Mouse (Mus musculus) brain, embryonic 18.5 days (tissue): Measurements from ENCODE around the gene Foxj3.
A peak's percentile ranks its signal among the peaks of the same experiment; 100 is the strongest.

ENCODE experiments used
- DNase-seq: peaks from one replicate; pipeline ENCODE4 v3.0.0-alpha.2; 2012; ENCODE audit warnings: low read depth, low spot score

Gene Foxj3

DNA sequence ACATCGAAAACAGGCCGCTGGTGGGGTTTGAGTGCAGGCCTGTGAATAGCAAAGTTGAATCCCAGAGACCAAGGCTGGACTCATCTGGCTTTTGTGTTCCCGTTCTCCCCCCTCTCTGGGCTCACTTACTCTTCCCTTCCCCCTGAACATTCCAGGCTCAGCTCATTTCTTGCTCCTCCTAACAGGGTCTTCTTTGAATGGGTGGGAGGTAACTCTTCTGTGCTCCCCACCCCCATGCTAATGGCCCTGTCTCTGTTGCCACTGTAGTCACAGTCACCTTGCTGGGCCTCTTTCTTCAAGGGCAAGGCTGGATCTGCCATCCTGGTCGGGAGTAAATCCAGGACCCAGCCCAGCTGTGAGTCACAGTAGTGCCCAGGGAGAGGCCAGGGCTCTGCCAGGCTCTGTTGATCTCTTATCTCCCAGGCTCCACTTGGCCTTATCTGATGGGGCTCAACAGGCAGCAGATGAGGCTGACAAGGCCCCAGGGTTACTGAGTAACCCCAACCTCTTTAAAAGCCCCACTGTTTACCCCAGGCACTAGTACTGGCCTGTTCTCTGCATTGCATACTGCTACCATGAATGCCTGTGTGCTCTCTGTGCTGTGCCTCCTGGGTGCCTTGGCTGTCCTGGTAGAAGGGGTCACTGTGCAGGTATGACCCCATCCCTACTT lies 100.5 kb downstream of the Foxj3 start, which contains the start of gene Guca2a:
Gene Guca2a, plus strand, starts transcription at position 529 of the 670 bp plus-strand sequence.
- DNase-seq = no peak

- DNase-seq = no peak
Measured at GRCm38 (mm10) chr4:119637946-119638345, 101.1 kb downstream of the Foxj3 start.

DNA sequence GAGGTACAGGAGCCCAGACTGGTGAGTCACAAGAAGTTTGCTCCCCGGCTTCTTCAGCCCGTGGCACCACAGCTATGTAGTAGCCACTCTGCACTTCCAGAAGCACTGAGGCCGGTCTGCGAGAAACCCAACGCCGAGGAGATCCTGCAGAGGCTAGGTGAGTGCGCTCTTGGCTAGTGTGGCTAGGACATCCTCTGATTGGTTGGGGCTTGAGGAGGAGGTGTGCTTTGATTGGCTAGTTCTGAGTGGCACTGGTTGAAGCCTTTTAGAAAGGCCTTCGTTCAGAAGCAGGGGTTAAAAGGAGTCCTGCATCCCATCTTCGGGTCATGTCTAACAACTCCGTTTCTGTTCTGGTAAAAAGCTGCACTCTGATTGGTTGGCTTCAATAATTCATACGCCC lies 101.9 kb downstream of the Foxj3 start:
- DNase-seq = no peak

DNA sequence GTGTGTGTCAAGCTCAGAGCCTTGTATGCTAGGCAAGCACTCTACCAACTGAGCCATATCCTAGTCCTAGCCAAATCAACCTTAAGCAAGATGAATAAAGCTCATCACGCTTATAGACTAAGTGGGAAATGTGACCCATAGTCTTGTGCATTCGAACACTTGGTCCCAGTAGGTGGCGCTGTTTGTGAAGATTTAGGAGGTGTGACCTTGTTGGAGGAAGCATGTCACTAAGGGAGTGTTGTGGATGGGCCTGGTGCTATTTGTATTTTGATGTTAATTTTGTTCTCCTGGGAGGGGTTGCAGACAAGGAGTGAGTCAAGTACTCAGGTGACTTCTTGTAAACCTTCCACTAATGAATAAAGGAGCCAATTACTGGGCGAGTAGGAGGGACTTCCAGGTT lies 105.9 kb downstream of the Foxj3 start:
- DNase-seq = no peak

GRCm38 (mm10) chr4:119657011-119657410 lies 120.2 kb downstream of the Foxj3 start:
- no peak for DNase-seq

DNA sequence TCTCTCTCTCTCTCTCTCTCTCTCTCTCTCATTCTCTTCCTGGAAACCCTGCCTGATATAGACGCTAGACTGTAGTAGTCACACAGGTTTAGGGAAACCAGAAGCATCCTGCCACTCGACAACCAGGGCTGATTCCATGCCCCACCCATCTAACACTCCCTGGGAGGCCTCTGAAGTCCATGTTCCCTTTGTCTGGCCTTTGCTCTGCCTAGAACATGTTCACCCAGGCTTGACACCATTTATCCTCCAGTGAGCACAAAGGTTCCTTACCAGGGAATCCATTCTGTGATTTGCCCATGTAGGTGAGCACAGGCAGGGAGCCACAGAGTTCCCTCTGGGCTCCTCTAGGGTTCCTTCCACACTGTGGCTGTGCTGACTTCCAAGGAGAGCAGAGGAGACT lies 121.4 kb downstream of the Foxj3 start:
- DNase-seq = no peak

DNA sequence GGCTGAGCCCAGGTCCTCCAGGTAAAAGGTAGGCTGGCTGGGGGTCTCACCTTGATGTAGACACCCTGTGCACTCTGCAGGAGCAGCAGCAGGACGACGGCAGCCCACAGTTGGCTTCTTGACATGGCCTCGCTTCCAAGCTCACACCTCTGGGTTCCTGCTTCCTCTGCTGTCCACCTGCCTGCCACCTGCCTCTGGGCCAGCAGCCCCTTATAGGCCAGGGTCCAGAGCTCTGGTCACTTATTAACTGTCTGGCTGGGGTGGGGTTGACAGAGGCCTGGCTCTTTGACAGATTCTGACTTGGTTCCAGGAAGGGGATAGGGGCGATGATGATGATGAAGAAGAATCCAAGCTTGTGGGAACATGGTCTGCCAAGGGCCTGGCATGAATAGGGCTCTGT lies 121.9 kb downstream of the Foxj3 start, which contains the start of gene Guca2b:
Gene Guca2b, minus strand, starts transcription at position 224 of the 400 bp plus-strand sequence.
- no peak for DNase-seq

DNA sequence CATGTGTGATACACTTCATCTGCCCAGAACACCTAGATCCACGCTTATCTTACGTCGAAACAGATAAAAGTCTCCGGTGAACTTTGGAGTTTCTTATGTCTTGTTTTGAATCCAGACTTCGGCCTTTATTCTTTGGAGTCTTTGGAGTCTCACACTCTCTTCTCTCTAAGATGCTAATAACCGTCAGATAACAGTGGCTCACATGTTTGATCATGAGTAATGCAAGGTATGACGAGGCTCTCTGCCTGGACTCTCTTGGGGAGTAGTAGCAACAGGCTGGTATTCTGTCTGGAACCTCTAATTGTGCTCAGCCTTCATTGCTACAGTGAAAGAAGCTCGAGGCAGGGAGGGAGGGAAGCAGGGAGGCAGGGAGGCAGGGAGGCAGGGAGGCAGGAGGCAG lies 123.2 kb downstream of the Foxj3 start:
- no peak for DNase-seq

GRCm38 (mm10) chr4:119662151-119662550 lies 125.3 kb downstream of the Foxj3 start:
- DNase-seq = no peak

DNA sequence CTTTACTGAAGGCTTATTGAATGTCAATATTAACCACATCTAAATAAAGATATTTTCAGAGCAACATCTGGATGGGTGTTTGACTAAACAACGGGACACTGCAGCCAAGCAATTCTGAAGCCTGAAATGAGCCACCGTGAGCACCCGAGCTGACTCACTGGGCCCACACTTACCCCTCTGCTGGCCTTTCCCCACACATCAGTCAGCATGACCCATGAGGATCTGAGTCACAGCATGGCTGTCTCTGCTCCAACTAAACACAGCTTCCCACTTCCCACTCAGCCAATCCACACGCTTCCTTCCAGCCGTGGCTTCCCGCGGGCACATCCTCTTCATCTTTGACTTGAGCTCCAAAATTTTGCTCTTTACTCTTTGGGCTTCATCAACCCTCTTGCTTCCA lies 126.2 kb downstream of the Foxj3 start:
- DNase-seq = no peak

GRCm38 (mm10) chr4:119663409-119664095 lies 126.7 kb downstream of the Foxj3 start:
- DNase-seq = no peak

GRCm38 (mm10) chr4:119665166-119665565 lies 128.4 kb downstream of the Foxj3 start:
- DNase-seq = no peak

GRCm38 (mm10) chr4:119666116-119666515 lies 129.3 kb downstream of the Foxj3 start:
- DNase-seq = no peak

- no peak for DNase-seq
Measured at GRCm38 (mm10) chr4:119667454-119667853, 130.7 kb downstream of the Foxj3 start.

DNA sequence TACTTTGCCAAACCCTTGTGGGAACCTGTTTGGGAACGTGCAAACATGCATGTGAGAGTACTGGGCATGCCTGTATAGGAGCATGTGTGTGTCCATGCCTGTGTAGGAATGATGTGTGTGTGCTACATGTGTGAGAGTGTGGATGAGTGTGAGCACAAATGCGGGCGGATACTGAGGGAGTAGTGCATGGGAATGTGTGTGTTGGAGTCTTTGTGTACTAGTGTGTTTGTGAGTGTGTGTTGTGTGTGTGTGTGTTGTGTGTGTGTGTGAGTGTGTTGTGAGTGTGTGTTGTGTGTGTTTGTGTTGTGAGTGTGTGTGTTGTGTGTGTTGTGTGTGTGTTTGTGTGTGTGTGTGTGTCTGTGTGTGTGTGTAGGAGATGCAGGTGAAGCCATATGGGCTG lies 131.4 kb downstream of the Foxj3 start:
- DNase-seq = no peak

DNA sequence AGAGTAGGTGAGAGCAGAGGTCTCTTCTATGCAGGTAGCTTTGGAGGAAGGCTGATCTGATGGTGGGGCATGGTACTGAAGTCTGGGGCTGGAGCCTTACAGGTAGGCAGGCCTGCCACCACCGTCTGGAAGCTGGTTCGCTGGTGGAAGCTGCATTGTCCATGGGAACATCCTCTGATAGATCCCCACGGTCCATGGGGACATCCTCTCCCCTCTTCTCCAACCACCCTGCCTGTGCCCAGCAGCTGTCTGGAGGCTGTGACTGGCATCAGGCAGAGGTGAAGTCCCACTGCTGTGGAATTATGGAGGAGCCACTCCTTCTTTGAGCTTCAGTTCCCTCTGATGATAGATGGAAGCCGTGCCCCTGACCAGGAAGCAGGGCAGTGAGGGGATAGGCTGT lies 131.8 kb downstream of the Foxj3 start:
- DNase-seq = no peak

GRCm38 (mm10) chr4:119669356-119670209 lies 132.8 kb downstream of the Foxj3 start:
- DNase-seq = peak; percentile 60

- no peak for DNase-seq
Measured at GRCm38 (mm10) chr4:119670210-119670555, 133.4 kb downstream of the Foxj3 start.

DNA sequence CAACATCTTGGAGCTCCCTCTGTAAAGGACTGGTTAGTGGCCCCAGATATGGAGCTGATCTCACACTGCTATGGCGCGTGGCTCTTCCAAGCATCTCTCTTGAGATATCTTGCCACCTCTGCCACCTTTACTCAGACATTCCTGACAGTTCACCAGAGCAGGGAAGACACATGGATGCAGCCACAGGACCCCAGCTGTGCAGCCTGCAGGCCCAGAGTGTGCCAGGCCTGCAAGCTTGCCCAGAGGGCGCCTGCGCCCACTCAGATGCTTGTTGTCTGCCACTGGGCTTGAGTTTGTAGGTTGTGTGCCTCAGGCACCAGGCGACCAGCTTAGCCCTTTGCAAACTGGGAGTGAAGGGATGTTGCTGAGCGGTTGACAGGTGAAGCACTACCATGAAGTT lies 133.9 kb downstream of the Foxj3 start:
- DNase-seq = no peak

GRCm38 (mm10) chr4:119671164-119671563 lies 134.4 kb downstream of the Foxj3 start:
- DNase-seq = no peak

GRCm38 (mm10) chr4:119672685-119673084 lies 135.9 kb downstream of the Foxj3 start:
- DNase-seq = no peak
